18 mouse cellular contexts compared by ENCODE assay signal in the genomic region with DNA sequence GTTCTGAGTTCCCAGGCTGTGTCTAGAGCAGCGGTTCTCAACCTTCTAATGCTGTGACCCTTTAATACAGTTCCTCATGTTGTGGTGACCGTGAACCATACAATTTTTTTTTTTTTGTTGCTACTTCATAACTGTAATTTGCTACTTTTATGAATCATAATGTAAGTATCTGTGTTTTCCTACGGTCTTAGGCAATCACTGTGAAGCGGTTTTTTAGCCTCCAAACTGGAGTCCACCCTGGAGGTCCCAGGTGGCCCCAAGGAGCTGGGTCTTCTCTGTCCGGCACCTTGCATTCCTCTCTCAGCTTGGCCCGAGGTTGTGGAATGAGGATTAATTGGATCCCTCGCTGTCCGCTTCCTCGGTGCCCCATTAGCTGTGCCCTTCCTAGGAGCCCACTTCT.
DNase-seq lines count a peak whose midpoint lies in the region; ATAC-seq and TF ChIP-seq lines count a peak whose summit lies in the region.
"Had no signal": no experiment of that assay in that cellular context is flagged by ENCODE, and none has a peak within 500 bp of the region (broad histone marks: within the 10 kb centered on the region; RNA-seq: fewer than 3 reads in every experiment).

No protein-coding gene starts in this region.

- no peaks in the 10 kb centered on the region for H3K36me3 ChIP-seq in forebrain, embryonic 13.5 days (ENCODE audit: poor library complexity, severe bottlenecking)
- H3K36me3 ChIP-seq in forebrain, embryonic 16.5 days (ENCODE audit: control insufficient read depth, insufficient read depth), result no peaks in the 10 kb centered on the region
- H3K36me3 ChIP-seq in liver, adult 2 months (ENCODE audit: control insufficient read depth, insufficient read depth, low read length), result no peaks in the 10 kb centered on the region
- H3K36me3 ChIP-seq in liver, postnatal 0 days (replicated peaks; ENCODE audit: insufficient read depth, low read length), result no peaks in the 10 kb centered on the region
- no peaks in the 10 kb centered on the region for H3K36me3 ChIP-seq in C2C12 (ENCODE audit: control insufficient read depth, insufficient read depth)
- H3K36me3 ChIP-seq in limb, embryonic 10.5 days, result no peaks in the 10 kb centered on the region
- H3K36me3 ChIP-seq: embryonic facial prominence, embryonic 15.5 days; hindbrain, embryonic 15.5 days had no signal

- no peak overlapping the region for H3K27ac ChIP-seq in forebrain, embryonic 13.5 days
- no peak overlapping the region for H3K27ac ChIP-seq in forebrain, embryonic 16.5 days (ENCODE audit: low read length)
- H3K27ac ChIP-seq in liver, adult 2 months (replicated peaks; ENCODE audit: insufficient read depth, low read depth, low read length), result peak overlapping the region; percentile 53; the same call in 1 of the 2 replicates
- no peak overlapping the region for H3K27ac ChIP-seq in liver, postnatal 0 days (ENCODE audit: low read depth)
- peak overlapping the region; percentile 42; the same call in 1 of the 2 replicates for H3K27ac ChIP-seq in limb, embryonic 10.5 days
- H3K27ac ChIP-seq: embryonic facial prominence, embryonic 15.5 days; hindbrain, embryonic 15.5 days had no signal

- peaks cover 9% of the 10 kb centered on the region; the same call in 1 of the 2 replicates for H3K4me1 ChIP-seq in forebrain, embryonic 13.5 days
- H3K4me1 ChIP-seq in forebrain, embryonic 16.5 days (replicated peaks; ENCODE audit: control insufficient read depth, insufficient read depth, low read length), result no peaks in the 10 kb centered on the region
- H3K4me1 ChIP-seq in liver, adult 2 months (ENCODE audit: control insufficient read depth, insufficient read depth, low read length), result no peaks in the 10 kb centered on the region
- no peaks in the 10 kb centered on the region for H3K4me1 ChIP-seq in liver, postnatal 0 days (ENCODE audit: insufficient read depth)
- peaks cover 13% of the 10 kb centered on the region; the same call in 1 of the 2 replicates for H3K4me1 ChIP-seq in limb, embryonic 10.5 days
- H3K4me1 ChIP-seq: embryonic facial prominence, embryonic 15.5 days; hindbrain, embryonic 15.5 days had no signal

- no peak for TF ChIP-seq POLR2A in liver, adult 2 months (IDR thresholded peaks at IDR 0.05; ENCODE audit: extremely low read depth, insufficient read depth, low read length)

- DNase-seq in liver, adult 2 months (ENCODE audit: extremely low read depth, low read depth, low spot score), result no peak
- no peak for DNase-seq in liver, postnatal 0 days
- no peak for DNase-seq in limb, embryonic 10.5 days (ENCODE audit: low spot score)
- no peak for DNase-seq in left cerebral cortex, adult 9 months (ENCODE audit: low spot score in 2 of 2)
- DNase-seq: adrenal gland, adult 2 months; adrenal gland, postnatal 25 days; cerebellum, adult 18-20 months; cerebellum, adult 9-11 months; gastrocnemius, postnatal 36 days; heart, adult 11 months; heart, postnatal 10 days had no signal

- TF ChIP-seq CTCF in liver, adult 2 months (IDR thresholded peaks at IDR 0.05; ENCODE audit: low read depth, low read length), result no peak
- TF ChIP-seq CTCF in liver, postnatal 0 days (IDR thresholded peaks at IDR 0.05; ENCODE audit: low read depth), result no peak
- no peak for TF ChIP-seq CTCF in C2C12 (IDR thresholded peaks at IDR 0.05; ENCODE audit: control insufficient read depth, insufficient read depth, insufficient read length)

- 78% methylated on average over 9 of the region's 9 CpGs for WGBS in forebrain, embryonic 13.5 days
- WGBS in forebrain, embryonic 16.5 days, result 75% methylated on average over 9 of the region's 9 CpGs
- 82% methylated on average over 9 of the region's 9 CpGs for whole genome bisulfite sequencing in liver, adult 2 months
- 79% methylated on average over 9 of the region's 9 CpGs for WGBS in liver, postnatal 0 days (ENCODE audit: insufficient replicate concordance)
- 90% methylated on average over 9 of the region's 9 CpGs for WGBS in limb, embryonic 10.5 days

- H3K79me3 ChIP-seq in C2C12 (ENCODE audit: low read depth), result no peaks in the 10 kb centered on the region

- ATAC-seq in forebrain, embryonic 13.5 days, result 0 out of 2 replicates have a peak, but pooled peaks have one; percentile 4
- no peak for ATAC-seq in forebrain, embryonic 16.5 days
- ATAC-seq in liver, postnatal 0 days, result no peak

- no peaks in the 10 kb centered on the region for H3K27me3 ChIP-seq in forebrain, embryonic 13.5 days
- no peaks in the 10 kb centered on the region for H3K27me3 ChIP-seq in forebrain, embryonic 16.5 days (replicated peaks; ENCODE audit: control insufficient read depth, insufficient read depth, low read length)
- H3K27me3 ChIP-seq in liver, adult 2 months (ENCODE audit: control insufficient read depth, insufficient read depth, low read length), result no peaks in the 10 kb centered on the region
- no peaks in the 10 kb centered on the region for H3K27me3 ChIP-seq in liver, postnatal 0 days (ENCODE audit: insufficient read depth, low read length)
- H3K27me3 ChIP-seq in C2C12 (ENCODE audit: control insufficient read depth, insufficient read depth, insufficient read length), result no peaks in the 10 kb centered on the region
- no peaks in the 10 kb centered on the region for H3K27me3 ChIP-seq in limb, embryonic 10.5 days (ENCODE audit: low read depth, poor library complexity, severe bottlenecking)
- H3K27me3 ChIP-seq: CH12.LX; embryonic facial prominence, embryonic 15.5 days; hindbrain, embryonic 15.5 days had no signal

- H3K9ac ChIP-seq in forebrain, embryonic 13.5 days, result no peak overlapping the region
- H3K9ac ChIP-seq in forebrain, embryonic 16.5 days (replicated peaks; ENCODE audit: low read depth, low read length), result no peak overlapping the region
- no peak overlapping the region for H3K9ac ChIP-seq in liver, adult 2 months (ENCODE audit: low read depth, low read length)
- no peak overlapping the region for H3K9ac ChIP-seq in liver, postnatal 0 days (replicated peaks)
- H3K9ac ChIP-seq: embryonic facial prominence, embryonic 15.5 days; hindbrain, embryonic 15.5 days had no signal

- H3K9me3 ChIP-seq in forebrain, embryonic 13.5 days (replicated peaks), result no peaks in the 10 kb centered on the region
- no peaks in the 10 kb centered on the region for H3K9me3 ChIP-seq in forebrain, embryonic 16.5 days (ENCODE audit: control insufficient read depth, low read length)
- H3K9me3 ChIP-seq in liver, postnatal 0 days (ENCODE audit: low read length), result no peaks in the 10 kb centered on the region
- no peaks in the 10 kb centered on the region for H3K9me3 ChIP-seq in limb, embryonic 10.5 days (replicated peaks)
- H3K9me3 ChIP-seq: embryonic facial prominence, embryonic 15.5 days; hindbrain, embryonic 15.5 days had no signal

- no peak overlapping the region for H3K4me2 ChIP-seq in forebrain, embryonic 13.5 days
- H3K4me2 ChIP-seq in forebrain, embryonic 16.5 days (ENCODE audit: low read length), result no peak overlapping the region
- H3K4me2 ChIP-seq in liver, postnatal 0 days (ENCODE audit: low read depth, low read length), result no peak overlapping the region
- H3K4me2 ChIP-seq: embryonic facial prominence, embryonic 15.5 days; hindbrain, embryonic 15.5 days had no signal

- H3K79me2 ChIP-seq in liver, adult 2 months (ENCODE audit: control insufficient read depth, insufficient read depth, low read length), result no peaks in the 10 kb centered on the region
- no peaks in the 10 kb centered on the region for H3K79me2 ChIP-seq in C2C12 (ENCODE audit: control insufficient read depth, insufficient read depth)

- H3ac ChIP-seq in C2C12 (ENCODE audit: control insufficient read depth, insufficient read length, low read depth), result no peak overlapping the region

- TF ChIP-seq EP300 in liver, postnatal 0 days (IDR thresholded peaks at IDR 0.05; ENCODE audit: low read depth), result no peak

- H3K4me3 ChIP-seq in forebrain, embryonic 13.5 days, result no peak overlapping the region
- no peak overlapping the region for H3K4me3 ChIP-seq in forebrain, embryonic 16.5 days (replicated peaks; ENCODE audit: low read length)
- no peak overlapping the region for H3K4me3 ChIP-seq in liver, adult 2 months (ENCODE audit: insufficient read depth, low read depth, low read length)
- H3K4me3 ChIP-seq in liver, postnatal 0 days (ENCODE audit: low read depth, low read length), result no peak overlapping the region
- no peak overlapping the region for H3K4me3 ChIP-seq in C2C12 (ENCODE audit: insufficient read depth, poor library complexity, severe bottlenecking)
- no peak overlapping the region for H3K4me3 ChIP-seq in limb, embryonic 10.5 days
- H3K4me3 ChIP-seq: embryonic facial prominence, embryonic 15.5 days; erythroblast, embryonic 14.5 days; hindbrain, embryonic 15.5 days had no signal

TF ChIP-seq in C2C12, 6 proteins besides CTCF, POLR2A, EP300 and RAD21:
- TF ChIP-seq CEBPB (IDR thresholded peaks at IDR 0.05; ENCODE audit: low read depth) (peak; percentile 73), FOSL1 (IDR thresholded peaks at IDR 0.05; ENCODE audit: insufficient read depth, low read length, poor library complexity, severe bottlenecking) (no peak)
TF ChIP-seq in C2C12: peak in this region for 1.

Comparison
In these comparisons a context has a peak if more than half of its experiments do, and no peak if none do; other contexts are left out.
1. H3K27ac ChIP-seq: peak in liver, adult 2 months (single experiment) and limb, embryonic 10.5 days (single experiment); none in forebrain, embryonic 13.5 days (single experiment), forebrain, embryonic 16.5 days (single experiment) and liver, postnatal 0 days (single experiment).